Mouse (Mus musculus) MEL (cell line): Measurements from ENCODE around the gene Nova2.

ENCODE experiments used
- CTCF ChIP-seq, 3 experiments: IDR thresholded peaks in 2 of 3; conservative IDR thresholded peaks in 1 of 3; 2 replicates each; pipeline ENCODE4 v1.5.1; 2011 to 2012; ENCODE audit warnings: low read length in 3 of 3, low read depth in 2 of 3, mild to moderate bottlenecking in 2 of 3, improper control_type of control experiment in 1 of 3, inconsistent platforms in 1 of 3, mixed read lengths in 1 of 3, moderate library complexity in 1 of 3; ENCODE audit not compliant: control insufficient read depth in 1 of 3, insufficient read depth in 1 of 3, poor library complexity in 1 of 3, severe bottlenecking in 1 of 3
- EP300 ChIP-seq, 2 experiments: IDR thresholded peaks; 2 replicates each; pipeline ENCODE4 v1.6.1; 2011; ENCODE audit warnings: improper control_type of control experiment in 2 of 2, low read length in 2 of 2, low read depth in 1 of 2, mild to moderate bottlenecking in 1 of 2
- MAX ChIP-seq: IDR thresholded peaks from 2 replicates; pipeline ENCODE4 v1.6.1; 2011; ENCODE audit warnings: low read length, improper control_type of control experiment
- RAD21 ChIP-seq: IDR thresholded peaks from 2 replicates; pipeline ENCODE4 v1.6.1; 2011; ENCODE audit warnings: mild to moderate bottlenecking, low read depth, low read length, improper control_type of control experiment
- TAL1 ChIP-seq: IDR thresholded peaks from 2 replicates; pipeline ENCODE4 v1.6.1; 2012; ENCODE audit warnings: mild to moderate bottlenecking, inconsistent platforms, low read length, moderate library complexity, mixed read lengths

- TF ChIP-seq CTCF (IDR thresholded peaks at IDR 0.05 in 2 of 3, conservative IDR thresholded peaks at IDR 0.05 in 1 of 3; ENCODE audit: control insufficient read depth in 1 of 3, insufficient read depth in 1 of 3, low read depth in 2 of 3, low read length in 3 of 3, poor library complexity in 1 of 3, severe bottlenecking in 1 of 3) (no peak), TAL1 (no peak), MAX (no peak), RAD21 (no peak), EP300 (IDR thresholded peaks at IDR 0.05; ENCODE audit: low read depth in 1 of 2, low read length in 2 of 2) (no peak)
Measured at GRCm38 (mm10) chr7:18967603-18968002, 41.9 kb downstream of the Nova2 start.
